Mouse (Mus musculus) cerebellum, adult 2 months (tissue): Measurements from ENCODE around the gene Ostc. TPM values are rescaled to one million over a fixed set of nuclear protein-coding genes. Genes with fewer than 3 reads are reported as not detected.

Source experiments
- DNase-seq, 2 experiments: peaks; one replicate each; pipeline ENCODE4 v3.0.0; 2021
- H3K27ac ChIP-seq: fragments of 200-500 bp; 2 replicates; pipeline ENCODE4 v1.5.1; 2012; ENCODE audit warnings: low read length, control low read depth, inconsistent platforms; ENCODE audit not compliant: insufficient read depth
- H3K27me3 ChIP-seq: fragments of 200-500 bp; 2 replicates; pipeline ENCODE4 v1.6.1; 2012; ENCODE audit warnings: inconsistent platforms, mild to moderate bottlenecking, low read length, moderate library complexity; ENCODE audit not compliant: control insufficient read depth, insufficient read depth
- H3K4me1 ChIP-seq: fragments of 200-500 bp; 2 replicates; pipeline ENCODE4 v1.6.1; 2011; ENCODE audit warnings: low read length; ENCODE audit not compliant: control insufficient read depth, insufficient read depth
- H3K4me3 ChIP-seq: fragments of 200-500 bp; replicated peaks from 2 replicates; pipeline ENCODE3; 2011; ENCODE audit warnings: mild to moderate bottlenecking, low read depth, low read length, control low read depth; ENCODE audit not compliant: insufficient read depth
- CTCF ChIP-seq: fragments of 200-500 bp; IDR thresholded peaks from 2 replicates; pipeline ENCODE4 v1.5.1; 2011; ENCODE audit warnings: low read depth, mild to moderate bottlenecking, control low read depth, low read length, moderate library complexity, borderline replicate concordance; ENCODE audit not compliant: insufficient read depth
- POLR2A ChIP-seq: fragments of 200-500 bp; IDR thresholded peaks from 2 replicates; pipeline ENCODE4 v1.6.1; 2011; ENCODE audit warnings: low read length, control low read depth, borderline replicate concordance; ENCODE audit not compliant: insufficient read depth
- WGBS: fragments of 180-500 bp; shearing (Covaris S2); methylation state at CpG from one replicate; pipeline ENCODE4 v1.1.7; 2018; 5-methylcytosine and 5-hydroxymethylcytosine counted together
- polyA plus RNA-seq: library from polyadenylated mRNA; depleted of rRNA; stranded (reverse); fragments of >200 nt; gene quantifications from 2 replicates; pipeline ENCODE4 v1.2.3, GENCODE M21; 2012

The Ostc gene
- polyA plus RNA-seq, 1 experiment = 62.9 TPM

GRCm38 (mm10) chr3:130694041-130694593, 15.1 kb downstream of the Ostc start:
- no peak for TF ChIP-seq POLR2A
- TF ChIP-seq CTCF = no peak
- no peaks in the 10 kb centered on the region for H3K4me1 ChIP-seq
- no peaks in the 10 kb centered on the region for H3K27me3 ChIP-seq
- DNase-seq = no peak
- 68% methylated on average over 9 of the region's 9 CpGs for WGBS
- no peak overlapping the region for H3K4me3 ChIP-seq
- H3K27ac ChIP-seq = no peak overlapping the region

DNA sequence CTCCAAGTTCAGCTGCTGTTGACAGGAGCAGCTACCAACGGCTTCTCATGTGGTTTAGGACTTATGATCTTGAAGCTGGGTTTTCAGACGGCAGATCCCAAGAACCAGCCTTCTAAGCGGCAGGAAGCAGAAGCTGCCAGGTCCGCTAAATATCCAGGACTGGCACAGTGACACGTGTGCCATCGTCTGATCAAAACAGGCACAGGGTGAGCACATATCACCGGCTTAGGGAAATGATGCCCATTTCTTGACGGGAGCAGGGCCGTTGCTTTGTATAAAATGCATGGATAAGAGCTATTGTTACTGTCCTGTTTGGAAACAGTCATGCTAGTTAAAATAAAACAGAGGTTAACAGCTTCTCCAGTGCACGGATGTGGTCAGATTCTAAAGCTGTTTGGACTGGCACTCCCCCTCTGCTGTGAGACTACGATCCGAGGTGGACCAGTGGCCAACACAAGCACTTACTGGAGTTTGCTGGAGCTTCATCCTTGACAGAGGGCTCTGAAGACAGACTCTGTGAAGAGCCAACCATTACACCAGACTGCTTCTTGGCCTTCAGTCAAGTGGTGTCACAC, 17.6 kb downstream of the Ostc start:
- TF ChIP-seq POLR2A (no peak), CTCF (no peak)
- H3K4me3 ChIP-seq = no peak overlapping the region
- no peaks in the 10 kb centered on the region; the same call in 1 of the 2 replicates for H3K4me1 ChIP-seq
- H3K27ac ChIP-seq = no peak overlapping the region
- no peak for DNase-seq
- H3K27me3 ChIP-seq = no peaks in the 10 kb centered on the region
- WGBS = 15% methylated on average over 12 of the region's 12 CpGs

DNA sequence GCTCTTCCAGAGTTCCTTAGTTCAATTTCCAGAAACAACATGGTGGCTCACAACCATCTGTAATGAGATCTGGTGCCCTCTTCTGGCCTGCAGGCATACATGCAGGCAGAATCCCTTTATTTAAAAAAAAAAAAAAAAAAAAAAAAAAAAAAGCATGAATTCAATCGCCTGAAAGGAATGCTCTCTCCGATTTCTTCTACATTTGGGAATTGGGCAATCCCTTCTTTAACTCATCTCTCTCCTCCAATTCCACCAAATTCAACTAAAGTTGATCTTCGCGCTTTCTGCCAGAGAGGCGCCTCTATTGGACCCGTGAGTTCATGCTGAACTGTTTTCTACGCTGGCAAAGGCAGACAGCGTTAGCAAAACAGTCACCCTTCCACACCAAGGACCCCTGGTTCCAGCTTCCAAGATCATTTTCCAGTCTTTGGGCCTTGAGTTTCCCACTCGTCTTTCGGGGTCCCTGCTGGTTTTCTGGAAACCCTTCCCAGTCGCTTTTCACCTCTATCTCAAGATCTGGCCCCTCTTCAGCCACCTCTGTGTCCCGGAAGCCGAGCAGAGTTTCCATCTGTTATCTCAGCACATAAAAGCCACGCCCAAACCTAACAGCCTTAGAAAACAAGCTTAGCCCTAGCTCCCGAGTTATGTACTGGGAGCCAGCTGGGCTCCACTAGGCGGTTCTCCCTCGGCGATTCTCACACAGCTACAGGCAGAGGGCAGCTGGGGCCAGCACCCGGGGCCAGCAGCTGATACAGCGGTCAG, 18.2 kb downstream of the Ostc start:
- 6% methylated on average over 20 of the region's 20 CpGs for WGBS
- DNase-seq = no peak
- Histone ChIP-seq H3K4me3 (peak overlapping the region; percentile 53), H3K4me1 (no peaks in the 10 kb centered on the region; the same call in 1 of the 2 replicates), H3K27ac (no peak overlapping the region), H3K27me3 (no peaks in the 10 kb centered on the region)
- TF ChIP-seq POLR2A (no peak), CTCF (peak; percentile 32; the same call in 1 of the 2 replicates)

DNA sequence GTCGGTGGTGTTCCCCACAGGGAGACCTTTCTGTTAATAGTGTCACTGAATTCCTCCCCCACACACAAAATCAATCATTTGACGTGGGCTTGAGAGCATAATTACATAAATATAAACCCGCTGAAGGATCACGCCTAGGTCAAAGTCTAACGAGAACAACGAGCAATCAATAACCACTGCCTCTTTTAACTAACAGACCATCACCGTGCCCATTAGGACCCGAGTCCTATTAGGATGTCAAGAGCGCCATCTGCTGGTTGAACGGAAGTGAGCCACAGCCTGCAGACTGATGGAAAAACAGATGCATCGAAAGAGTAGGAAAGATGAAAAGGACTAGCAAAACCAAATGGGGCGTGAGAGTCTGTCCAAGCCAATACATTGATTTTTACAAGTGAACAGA, 19.6 kb downstream of the Ostc start:
- Histone ChIP-seq H3K27ac (no peak overlapping the region), H3K27me3 (no peaks in the 10 kb centered on the region), H3K4me1 (no peaks in the 10 kb centered on the region; the same call in 1 of the 2 replicates), H3K4me3 (no peak overlapping the region)
- DNase-seq = peak; percentile 58 to 73
- WGBS = 28% methylated on average over 12 of the region's 12 CpGs
- TF ChIP-seq CTCF (peak; percentile 62), POLR2A (no peak)

- H3K27me3 ChIP-seq = no peaks in the 10 kb centered on the region
- 84% methylated on average over 1 of the region's 1 CpGs for WGBS
- TF ChIP-seq CTCF (no peak), POLR2A (no peak)
- DNase-seq = no peak
- no peak overlapping the region for H3K27ac ChIP-seq
- H3K4me3 ChIP-seq = no peak overlapping the region
- no peaks in the 10 kb centered on the region; the same call in 1 of the 2 replicates for H3K4me1 ChIP-seq
Observed at GRCm38 (mm10) chr3:130687051-130687450, 22.2 kb downstream of the Ostc start.

- H3K27me3 ChIP-seq = no peaks in the 10 kb centered on the region
- WGBS = 78% methylated on average over 8 of the region's 8 CpGs
- no peak for DNase-seq
- no peak overlapping the region for H3K4me3 ChIP-seq
- no peak for TF ChIP-seq POLR2A
- TF ChIP-seq CTCF = no peak
- no peaks in the 10 kb centered on the region; the same call in 1 of the 2 replicates for H3K4me1 ChIP-seq
- H3K27ac ChIP-seq = no peak overlapping the region
Observed at GRCm38 (mm10) chr3:130685014-130685366, 24.3 kb downstream of the Ostc start.

DNA sequence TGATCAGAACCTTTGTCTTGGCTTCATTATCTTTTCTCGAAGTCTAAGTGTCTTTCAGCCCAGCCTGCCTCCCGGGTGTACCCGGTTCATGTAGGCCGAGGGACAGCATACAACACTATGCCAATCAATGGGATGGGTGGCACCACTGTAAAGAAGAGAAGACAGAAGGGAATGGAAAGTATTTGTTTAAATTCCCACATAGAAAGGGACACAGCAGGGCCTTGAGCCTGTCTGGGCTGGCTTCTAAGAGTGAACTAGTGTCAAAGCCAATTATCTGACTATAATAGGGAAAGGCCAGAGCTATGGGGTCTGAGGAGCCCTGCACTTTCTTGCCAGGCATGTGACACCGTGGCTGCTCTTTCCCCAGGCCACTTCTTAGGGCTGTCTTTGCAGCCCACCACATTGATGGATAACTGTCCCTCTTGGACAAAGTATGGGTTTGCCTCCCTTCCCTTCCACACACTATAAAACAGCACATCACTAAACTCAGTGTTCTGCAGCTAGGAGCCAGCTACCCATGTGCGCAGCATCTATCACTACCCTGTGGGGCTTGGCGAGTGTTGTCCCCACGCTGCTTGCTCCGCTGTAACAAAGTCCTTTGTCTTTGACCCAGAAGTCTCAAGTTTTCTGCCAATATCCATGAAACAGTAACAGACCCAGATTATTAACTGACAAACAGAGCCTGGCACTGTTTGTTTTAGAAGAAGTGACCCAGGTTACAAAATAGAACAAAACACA, 24.8 kb downstream of the Ostc start:
- Histone ChIP-seq H3K27me3 (no peaks in the 10 kb centered on the region), H3K4me3 (no peak overlapping the region), H3K27ac (no peak overlapping the region), H3K4me1 (no peaks in the 10 kb centered on the region; the same call in 1 of the 2 replicates)
- 71% methylated on average over 9 of the region's 9 CpGs for WGBS
- no peak for DNase-seq
- no peak for TF ChIP-seq POLR2A
- no peak for TF ChIP-seq CTCF
